Mouse (Mus musculus): ENCODE measurements at regions not wholly inside any gene's neighbourhood (a gene's known extent, or its start where the extent isn't known, plus 50 kb on each side); places are given as distances from the start of the nearest gene placed in this dataset.

DNA sequence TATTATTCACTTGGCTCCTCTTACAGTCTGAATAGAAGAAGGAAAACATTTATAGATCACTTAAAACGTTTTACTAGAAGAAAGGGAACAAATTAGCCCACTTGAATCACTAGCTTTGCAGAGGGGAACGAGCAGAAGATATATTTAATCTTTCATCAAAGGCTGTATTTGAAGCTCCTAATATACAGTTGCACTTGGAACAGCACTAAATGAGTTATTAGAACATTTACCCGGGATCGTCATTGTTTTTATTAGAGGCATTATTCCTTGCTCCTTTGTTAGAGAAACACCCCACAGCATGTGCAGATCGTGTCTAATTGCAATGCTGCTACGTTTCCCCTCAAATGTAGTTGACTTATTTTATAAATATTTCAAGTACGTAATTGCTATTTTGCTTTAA, 127.5 kb upstream of the Pgrmc2 start:
- no peaks in the 10 kb centered on the region for H3K36me3 ChIP-seq (ENCODE audit: control insufficient read depth, insufficient read depth, low read length)
- no peak for TF ChIP-seq POLR2A (IDR thresholded peaks at IDR 0.05; ENCODE audit: low read depth, low read length)
- no peak for TF ChIP-seq CTCF (IDR thresholded peaks at IDR 0.05; ENCODE audit: extremely low read depth, insufficient read depth, insufficient read length, insufficient replicate concordance)
- H3K4me3 ChIP-seq (ENCODE audit: extremely low read depth, insufficient read depth, insufficient read length) = no peak overlapping the region
- WGBS = 79% methylated on average over 7 of the region's 7 CpGs
- DNase-seq (ENCODE audit: low read depth in 1 of 2, low spot score in 2 of 2) = no peak
- no peaks in the 10 kb centered on the region for H3K4me1 ChIP-seq (ENCODE audit: control insufficient read depth, insufficient read depth, insufficient read length)
- H3K27ac ChIP-seq (ENCODE audit: insufficient read depth, low read length) = no peak overlapping the region
- H3K27me3 ChIP-seq (ENCODE audit: control insufficient read depth, insufficient read depth, low read length) = no peaks in the 10 kb centered on the region

DNA sequence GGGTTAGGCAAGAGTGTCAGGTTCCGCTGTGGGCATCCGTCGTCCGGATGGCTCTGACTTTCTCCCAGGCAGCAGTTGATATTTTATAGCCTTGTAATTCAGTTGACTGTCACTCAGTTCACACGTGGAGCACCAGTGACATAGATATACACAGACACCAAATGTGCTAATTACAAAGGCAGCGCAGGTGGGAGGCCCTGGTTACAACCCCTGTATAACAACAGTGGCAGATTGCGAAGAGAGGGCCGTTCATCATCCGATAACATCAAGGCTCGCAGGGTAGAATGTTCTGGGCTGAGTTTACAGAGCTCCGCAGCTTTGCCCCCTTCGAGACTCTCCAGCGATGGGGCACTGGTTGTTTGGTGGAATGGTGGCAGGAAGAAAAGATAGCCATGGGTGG, 120.0 kb upstream of the Pgrmc2 start:
- no peak for DNase-seq (ENCODE audit: low read depth in 1 of 2, low spot score in 2 of 2)
- 88% methylated on average over 13 of the region's 13 CpGs for WGBS
- no peaks in the 10 kb centered on the region for H3K27me3 ChIP-seq (ENCODE audit: control insufficient read depth, insufficient read depth, low read length)
- H3K27ac ChIP-seq (ENCODE audit: insufficient read depth, low read length) = no peak overlapping the region
- no peaks in the 10 kb centered on the region for H3K4me1 ChIP-seq (ENCODE audit: control insufficient read depth, insufficient read depth, insufficient read length)
- TF ChIP-seq CTCF (IDR thresholded peaks at IDR 0.05; ENCODE audit: extremely low read depth, insufficient read depth, insufficient read length, insufficient replicate concordance) (no peak), POLR2A (IDR thresholded peaks at IDR 0.05; ENCODE audit: low read depth, low read length) (no peak)
- no peak overlapping the region for H3K4me3 ChIP-seq (ENCODE audit: extremely low read depth, insufficient read depth, insufficient read length)
- no peaks in the 10 kb centered on the region for H3K36me3 ChIP-seq (ENCODE audit: control insufficient read depth, insufficient read depth, low read length)

DNA sequence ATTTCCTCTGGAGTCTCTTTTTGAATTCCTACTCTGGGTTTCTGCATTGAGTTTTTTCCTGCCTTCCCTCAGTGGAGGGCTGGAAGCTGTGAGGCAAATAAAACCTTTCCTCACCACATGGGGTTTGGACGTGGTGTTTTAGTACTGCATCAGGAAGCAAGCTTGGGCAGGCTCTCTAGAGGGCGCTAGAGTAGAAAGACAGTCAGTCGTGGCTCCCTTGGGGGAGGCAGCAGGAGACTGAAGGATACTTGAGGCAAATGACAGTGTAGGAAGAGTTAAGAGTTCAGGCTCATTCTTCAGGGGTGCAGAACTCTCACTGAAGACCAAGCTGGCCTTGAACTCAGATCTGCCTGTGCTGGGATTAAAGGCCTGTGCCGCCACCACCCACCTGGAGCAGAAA, 118.9 kb upstream of the Pgrmc2 start:
- H3K27me3 ChIP-seq (ENCODE audit: control insufficient read depth, insufficient read depth, low read length) = no peaks in the 10 kb centered on the region
- TF ChIP-seq POLR2A (IDR thresholded peaks at IDR 0.05; ENCODE audit: low read depth, low read length) (no peak), CTCF (IDR thresholded peaks at IDR 0.05; ENCODE audit: extremely low read depth, insufficient read depth, insufficient read length, insufficient replicate concordance) (no peak)
- no peak overlapping the region for H3K27ac ChIP-seq (ENCODE audit: insufficient read depth, low read length)
- H3K36me3 ChIP-seq (ENCODE audit: control insufficient read depth, insufficient read depth, low read length) = no peaks in the 10 kb centered on the region
- no peaks in the 10 kb centered on the region for H3K4me1 ChIP-seq (ENCODE audit: control insufficient read depth, insufficient read depth, insufficient read length)
- H3K4me3 ChIP-seq (ENCODE audit: extremely low read depth, insufficient read depth, insufficient read length) = no peak overlapping the region
- 47% methylated on average over 4 of the region's 4 CpGs for whole genome bisulfite sequencing
- no peak for DNase-seq (ENCODE audit: low read depth in 1 of 2, low spot score in 2 of 2)

DNA sequence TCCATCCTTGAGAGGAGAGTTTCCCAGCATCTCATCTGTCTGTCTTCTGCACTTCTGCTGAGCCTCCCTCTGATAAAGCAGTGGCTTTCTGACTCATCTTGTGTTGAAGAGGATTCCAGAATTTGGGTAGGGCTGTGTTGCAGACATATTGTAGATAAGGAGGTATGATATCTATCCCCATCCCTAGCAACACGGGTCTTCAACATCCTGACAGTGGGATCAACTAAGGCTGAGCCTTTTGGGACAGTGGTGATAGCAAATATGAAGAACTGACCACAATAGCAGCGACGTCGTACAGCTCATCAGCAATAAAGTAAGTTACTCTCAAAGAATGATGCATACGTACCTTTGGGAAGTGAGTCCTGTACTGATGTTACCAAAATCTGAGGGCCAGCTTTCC, 117.2 kb upstream of the Pgrmc2 start:
- no peaks in the 10 kb centered on the region for H3K36me3 ChIP-seq (ENCODE audit: control insufficient read depth, insufficient read depth, low read length)
- DNase-seq (ENCODE audit: low read depth in 1 of 2, low spot score in 2 of 2) = no peak
- no peak overlapping the region for H3K27ac ChIP-seq (ENCODE audit: insufficient read depth, low read length)
- TF ChIP-seq CTCF (IDR thresholded peaks at IDR 0.05; ENCODE audit: extremely low read depth, insufficient read depth, insufficient read length, insufficient replicate concordance) (no peak), POLR2A (IDR thresholded peaks at IDR 0.05; ENCODE audit: low read depth, low read length) (no peak)
- H3K4me1 ChIP-seq (ENCODE audit: control insufficient read depth, insufficient read depth, insufficient read length) = no peaks in the 10 kb centered on the region
- no peak overlapping the region for H3K4me3 ChIP-seq (ENCODE audit: extremely low read depth, insufficient read depth, insufficient read length)
- H3K27me3 ChIP-seq (ENCODE audit: control insufficient read depth, insufficient read depth, low read length) = no peaks in the 10 kb centered on the region
- 87% methylated on average over 5 of the region's 5 CpGs for WGBS

- H3K27ac ChIP-seq (ENCODE audit: insufficient read depth, low read length) = no peak overlapping the region
- H3K27me3 ChIP-seq (ENCODE audit: control insufficient read depth, insufficient read depth, low read length) = no peaks in the 10 kb centered on the region
- no peak overlapping the region for H3K4me3 ChIP-seq (ENCODE audit: extremely low read depth, insufficient read depth, insufficient read length)
- DNase-seq (ENCODE audit: low read depth in 1 of 2, low spot score in 2 of 2) = no peak
- 87% methylated on average over 15 of the region's 15 CpGs for WGBS
- TF ChIP-seq CTCF (IDR thresholded peaks at IDR 0.05; ENCODE audit: extremely low read depth, insufficient read depth, insufficient read length, insufficient replicate concordance) = no peak
- no peak for TF ChIP-seq POLR2A (IDR thresholded peaks at IDR 0.05; ENCODE audit: low read depth, low read length)
- no peaks in the 10 kb centered on the region for H3K36me3 ChIP-seq (ENCODE audit: control insufficient read depth, insufficient read depth, low read length)
- no peaks in the 10 kb centered on the region for H3K4me1 ChIP-seq (ENCODE audit: control insufficient read depth, insufficient read depth, insufficient read length)
Measured at GRCm38 (mm10) chr3:41198216-41198976, 115.5 kb upstream of the Pgrmc2 start.

DNA sequence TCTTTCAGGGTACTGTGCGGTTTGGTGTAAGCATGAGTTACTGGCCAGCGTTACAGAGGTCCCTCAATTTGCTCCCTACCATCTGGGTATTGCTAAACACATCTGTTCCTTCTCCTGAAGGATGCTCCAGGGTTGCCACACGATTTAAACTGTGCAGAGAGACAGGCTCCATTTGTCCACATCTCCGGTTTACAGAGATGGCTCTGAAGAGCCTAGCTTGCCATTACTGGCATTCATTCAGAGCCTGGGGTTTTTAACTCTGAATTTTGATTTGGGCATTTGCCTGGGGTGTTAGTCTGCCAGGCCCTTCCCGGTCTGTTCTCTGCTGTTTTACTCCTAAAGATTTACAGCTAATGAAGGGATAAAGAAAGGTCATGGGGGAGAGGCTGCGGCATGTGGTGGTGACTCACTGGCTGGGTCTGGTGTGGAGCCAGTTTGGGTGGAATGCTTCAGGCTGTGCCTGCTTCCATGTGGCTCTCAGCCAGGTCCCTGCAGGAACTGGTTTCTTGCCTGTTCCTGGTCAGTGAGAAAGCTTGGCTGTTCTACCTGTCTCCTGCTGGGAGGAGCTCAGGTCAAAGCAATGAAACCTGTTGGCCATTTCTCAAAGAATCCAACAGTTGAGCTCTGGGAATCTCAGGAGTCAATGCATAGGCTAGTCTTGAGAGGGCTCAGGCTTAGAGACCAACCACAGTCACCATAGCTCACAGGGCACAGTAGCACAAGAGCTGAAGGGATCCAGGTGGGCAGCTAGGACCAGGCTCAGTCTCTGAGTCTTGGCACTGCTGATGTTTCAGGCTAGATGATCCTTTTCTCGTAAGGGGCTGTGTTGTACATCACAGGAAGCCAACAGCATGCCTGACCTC, 112.5 kb upstream of the Pgrmc2 start:
- H3K27me3 ChIP-seq (ENCODE audit: control insufficient read depth, insufficient read depth, low read length) = no peaks in the 10 kb centered on the region
- no peak overlapping the region for H3K4me3 ChIP-seq (ENCODE audit: extremely low read depth, insufficient read depth, insufficient read length)
- no peak overlapping the region for H3K27ac ChIP-seq (ENCODE audit: insufficient read depth, low read length)
- H3K36me3 ChIP-seq (ENCODE audit: control insufficient read depth, insufficient read depth, low read length) = no peaks in the 10 kb centered on the region
- 84% methylated on average over 7 of the region's 7 CpGs for WGBS
- no peaks in the 10 kb centered on the region for H3K4me1 ChIP-seq (ENCODE audit: control insufficient read depth, insufficient read depth, insufficient read length)
- TF ChIP-seq CTCF (IDR thresholded peaks at IDR 0.05; ENCODE audit: extremely low read depth, insufficient read depth, insufficient read length, insufficient replicate concordance) (no peak), POLR2A (IDR thresholded peaks at IDR 0.05; ENCODE audit: low read depth, low read length) (no peak)
- DNase-seq (ENCODE audit: low read depth in 1 of 2, low spot score in 2 of 2) = no peak
